ENCODE assay signal across 16 mouse cellular contexts in genomic region chr9:13932001-13932508, GRCm38 (mm10).
A peak's percentile ranks its signal among the peaks of the same experiment; 100 is the strongest.
DNase-seq lines count a peak whose midpoint lies in the region; ATAC-seq and TF ChIP-seq lines count a peak whose summit lies in the region.
"Had no signal": no experiment of that assay in that cellular context is flagged by ENCODE, and none has a peak within 500 bp of the region (broad histone marks: within the 10 kb centered on the region; RNA-seq: fewer than 3 reads in every experiment).

No protein-coding gene starts in this region.

- peak; percentile 68 for ATAC-seq in hindbrain, embryonic 12.5 days (ENCODE audit: low FRiP score)
- no peak for ATAC-seq in hindbrain, embryonic 11.5 days (ENCODE audit: low FRiP score)
- peak; percentile 57 for ATAC-seq in lung, postnatal 0 days
- no peak for ATAC-seq in erythroblast, adult 5-6 weeks (replicated peaks; ENCODE audit: low FRiP score, poor library complexity, severe bottlenecking)

- H3K36me3 ChIP-seq in hindbrain, embryonic 12.5 days, result no peaks in the 10 kb centered on the region
- no peaks in the 10 kb centered on the region for H3K36me3 ChIP-seq in hindbrain, embryonic 11.5 days (ENCODE audit: control insufficient read depth, insufficient read depth, low read length)
- H3K36me3 ChIP-seq in lung, postnatal 0 days (ENCODE audit: insufficient read depth, low read length), result no peaks in the 10 kb centered on the region
- H3K36me3 ChIP-seq: heart, embryonic 13.5 days had no signal

- no peak overlapping the region for H3K4me2 ChIP-seq in hindbrain, embryonic 12.5 days (replicated peaks)
- no peak overlapping the region for H3K4me2 ChIP-seq in hindbrain, embryonic 11.5 days (replicated peaks; ENCODE audit: low read depth, low read length)
- no peak overlapping the region for H3K4me2 ChIP-seq in lung, postnatal 0 days (replicated peaks; ENCODE audit: low read depth, low read length)
- H3K4me2 ChIP-seq: heart, embryonic 13.5 days had no signal

- peak overlapping the region; percentile 3; the same call in 1 of the 2 replicates for H3K27ac ChIP-seq in hindbrain, embryonic 12.5 days
- H3K27ac ChIP-seq in hindbrain, embryonic 11.5 days (ENCODE audit: low read depth, low read length), result no peak overlapping the region
- H3K27ac ChIP-seq in lung, postnatal 0 days (ENCODE audit: low read length), result no peak overlapping the region
- H3K27ac ChIP-seq: heart, embryonic 13.5 days; layer of hippocampus, adult 2 months; liver, embryonic 14.5 days had no signal

- 42% methylated on average over 6 of the region's 6 CpGs for WGBS in hindbrain, embryonic 12.5 days
- WGBS in hindbrain, embryonic 11.5 days, result 60% methylated on average over 6 of the region's 6 CpGs
- WGBS in lung, postnatal 0 days, result 8% methylated on average over 6 of the region's 6 CpGs

- no peak for TF ChIP-seq EP300 in lung, postnatal 0 days (IDR thresholded peaks at IDR 0.05)

- H3K9ac ChIP-seq in hindbrain, embryonic 12.5 days, result no peak overlapping the region
- H3K9ac ChIP-seq in hindbrain, embryonic 11.5 days (ENCODE audit: low read depth, low read length), result no peak overlapping the region
- no peak overlapping the region for H3K9ac ChIP-seq in lung, postnatal 0 days (replicated peaks; ENCODE audit: low read depth)
- H3K9ac ChIP-seq: heart, embryonic 13.5 days; liver, embryonic 14.5 days had no signal

- H3K9me3 ChIP-seq in hindbrain, embryonic 12.5 days (replicated peaks), result no peaks in the 10 kb centered on the region; the same call in 1 of the 2 replicates
- no peaks in the 10 kb centered on the region for H3K9me3 ChIP-seq in hindbrain, embryonic 11.5 days (ENCODE audit: control insufficient read depth, low read length)
- no peaks in the 10 kb centered on the region for H3K9me3 ChIP-seq in lung, postnatal 0 days (ENCODE audit: low read length)

- H3K4me1 ChIP-seq in hindbrain, embryonic 12.5 days, result 0 out of 2 replicates have a peak, but pooled peaks cover 4% of the 10 kb centered on the region
- H3K4me1 ChIP-seq in hindbrain, embryonic 11.5 days (replicated peaks; ENCODE audit: control insufficient read depth, insufficient read depth, low read length), result no peaks in the 10 kb centered on the region
- 0 out of 2 replicates have a peak, but pooled peaks cover 3% of the 10 kb centered on the region for H3K4me1 ChIP-seq in lung, postnatal 0 days (ENCODE audit: insufficient read depth, low read depth, low read length)
- H3K4me1 ChIP-seq: megakaryocyte, embryonic 14.5 days had no signal

- DNase-seq in hindbrain, embryonic 11.5 days (ENCODE audit: low spot score), result no peak
- peak; percentile 45 for DNase-seq in lung, postnatal 0 days (ENCODE audit: low spot score)
- DNase-seq in lung, postnatal 36 days, result no peak
- DNase-seq in brain, embryonic 14.5 days (ENCODE audit: low read depth), result peak; percentile 51
- peak; percentile 48 for DNase-seq in retina, embryonic 14.5 days (ENCODE audit: low spot score)
- no peak for DNase-seq in adrenal gland, postnatal 36 days
- DNase-seq: cerebellum, adult 9-10 months; gastrocnemius, postnatal 25 days; thymus, postnatal 4 days had no signal

- H3K27me3 ChIP-seq in hindbrain, embryonic 12.5 days, result no peaks in the 10 kb centered on the region
- H3K27me3 ChIP-seq in hindbrain, embryonic 11.5 days (ENCODE audit: control insufficient read depth, insufficient read depth, low read length), result no peaks in the 10 kb centered on the region
- H3K27me3 ChIP-seq in lung, postnatal 0 days (replicated peaks; ENCODE audit: insufficient read depth, low read length), result no peaks in the 10 kb centered on the region
- H3K27me3 ChIP-seq: CH12.LX; megakaryocyte, embryonic 14.5 days had no signal

- H3K4me3 ChIP-seq in hindbrain, embryonic 12.5 days, result no peak overlapping the region
- no peak overlapping the region for H3K4me3 ChIP-seq in hindbrain, embryonic 11.5 days (ENCODE audit: low read depth, low read length)
- no peak overlapping the region for H3K4me3 ChIP-seq in lung, postnatal 0 days (ENCODE audit: low read depth, low read length)
- H3K4me3 ChIP-seq: heart, embryonic 13.5 days; layer of hippocampus, adult 2 months; megakaryocyte, embryonic 14.5 days had no signal

- TF ChIP-seq CTCF in lung, postnatal 0 days (IDR thresholded peaks at IDR 0.05), result no peak
- no peak for TF ChIP-seq CTCF in brain, embryonic 14.5 days (IDR thresholded peaks at IDR 0.05; ENCODE audit: borderline replicate concordance, extremely low read depth, insufficient read depth, insufficient read length)

- TF ChIP-seq POLR2A in brain, embryonic 14.5 days (IDR thresholded peaks at IDR 0.05; ENCODE audit: borderline replicate concordance, extremely low read depth, insufficient read depth, insufficient read length, poor library complexity, severe bottlenecking), result no peak

Comparison
In these comparisons a context has a peak if more than half of its experiments do, and no peak if none do; other contexts are left out.
1. ATAC-seq: peak in hindbrain, embryonic 12.5 days (single experiment) and lung, postnatal 0 days (single experiment); none in hindbrain, embryonic 11.5 days (single experiment) and erythroblast, adult 5-6 weeks (single experiment).
2. DNase-seq: peak in lung, postnatal 0 days (single experiment), brain, embryonic 14.5 days (single experiment) and retina, embryonic 14.5 days (single experiment); none in hindbrain, embryonic 11.5 days (single experiment), lung, postnatal 36 days (single experiment) and adrenal gland, postnatal 36 days (0 of 2).